Mouse (Mus musculus): ENCODE data around the gene Lsm2.
"Not testable (repeated sequence)": the region's sequence is repeated elsewhere in the genome, so short reads cannot be mapped to it uniquely, and the experiment has no call there.

Lsm2 gene

DNA sequence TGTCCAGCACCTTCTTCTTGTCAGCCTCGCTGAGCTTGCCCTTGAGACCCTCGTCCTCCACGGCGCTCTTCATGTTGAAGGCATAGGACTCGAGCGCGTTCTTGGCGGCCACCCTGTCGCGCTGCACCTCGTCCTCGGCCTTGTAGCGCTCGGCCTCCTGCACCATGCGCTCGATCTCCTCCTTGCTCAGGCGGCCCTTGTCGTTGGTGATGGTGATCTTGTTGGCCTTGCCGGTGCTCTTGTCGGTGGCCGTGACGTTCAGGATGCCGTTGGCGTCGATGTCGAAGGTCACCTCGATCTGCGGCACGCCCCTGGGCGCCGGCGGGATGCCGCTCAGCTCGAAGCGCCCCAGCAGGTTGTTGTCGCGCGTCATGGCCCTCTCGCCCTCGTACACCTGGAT, 24.4 kb upstream of the Lsm2 start:
- not testable (repeated sequence) for DNase-seq

DNA sequence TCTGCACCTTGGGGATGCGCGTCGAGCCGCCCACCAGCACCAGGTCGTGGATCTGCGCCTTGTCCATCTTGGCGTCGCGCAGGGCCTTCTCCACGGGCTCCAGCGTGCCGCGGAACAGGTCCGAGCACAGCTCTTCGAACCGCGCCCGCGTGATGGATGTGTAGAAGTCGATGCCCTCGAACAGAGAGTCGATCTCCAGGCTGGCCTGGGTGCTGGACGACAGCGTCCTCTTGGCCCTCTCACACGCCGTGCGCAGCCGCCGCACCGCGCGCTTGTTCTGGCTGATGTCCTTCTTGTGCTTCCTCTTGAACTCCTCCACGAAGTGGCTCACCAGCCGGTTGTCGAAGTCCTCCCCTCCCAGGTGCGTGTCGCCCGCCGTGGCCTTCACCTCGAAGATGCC, 23.7 kb upstream of the Lsm2 start:
- not testable (repeated sequence) for DNase-seq

DNA sequence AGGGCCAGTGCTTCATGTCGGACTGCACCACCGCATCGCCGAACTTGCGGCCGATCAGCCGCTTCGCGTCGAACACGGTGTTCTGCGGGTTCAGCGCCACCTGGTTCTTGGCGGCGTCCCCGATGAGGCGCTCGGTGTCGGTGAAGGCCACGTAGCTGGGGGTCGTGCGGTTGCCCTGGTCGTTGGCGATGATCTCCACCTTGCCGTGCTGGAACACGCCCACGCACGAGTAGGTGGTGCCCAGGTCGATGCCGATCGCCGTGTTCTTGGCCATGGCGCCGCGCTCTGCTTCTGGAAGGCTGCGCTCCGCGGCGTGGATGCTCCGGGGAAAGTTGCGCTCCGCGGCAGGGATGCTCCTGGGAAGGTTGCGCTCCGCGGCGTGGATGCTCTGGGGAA, 22.9 kb upstream of the Lsm2 start:
- DNase-seq: not testable (repeated sequence)

DNA sequence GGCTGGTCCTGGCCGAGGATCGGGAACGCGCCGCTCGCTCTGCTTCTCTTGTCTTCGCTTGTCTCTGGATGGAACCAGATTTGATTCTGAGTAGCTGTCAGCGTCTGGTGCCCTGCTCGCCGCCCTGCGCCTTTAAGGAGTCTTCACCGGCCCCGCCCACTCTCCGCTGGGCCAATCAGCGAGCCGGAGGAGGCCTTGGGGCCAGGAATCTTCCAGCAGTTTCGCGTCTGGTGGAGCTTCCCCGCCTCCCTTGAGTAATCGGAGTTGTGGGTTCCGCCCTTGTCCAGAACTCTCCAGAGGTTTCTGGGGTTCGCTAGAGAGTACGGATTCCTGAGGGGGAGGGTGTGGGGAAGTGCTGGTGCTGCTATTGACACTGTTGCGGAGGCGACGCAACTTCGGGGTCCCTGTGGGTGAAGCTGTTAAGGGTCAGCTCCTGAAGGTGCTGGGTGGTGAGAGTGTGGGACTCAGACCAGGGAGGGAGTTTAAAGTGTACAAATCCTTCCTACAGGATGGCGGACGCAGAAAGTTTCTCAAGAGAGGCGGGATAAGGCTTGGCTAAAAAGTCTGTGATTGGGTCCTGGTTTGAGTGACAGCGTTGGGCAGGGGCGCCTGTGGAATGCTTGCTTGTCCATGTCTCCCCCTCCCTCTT, 22.4 kb upstream of the Lsm2 start, which contains the start of gene Hspa1b:
TSS of gene Hspa1b (minus strand) at position 109 of the 649 bp plus-strand sequence.
- peak; percentile 63 to 76 for DNase-seq

GRCm38 (mm10) chr17:34959881-34960515, 21.7 kb upstream of the Lsm2 start:
- no peak for DNase-seq

GRCm38 (mm10) chr17:34960702-34961493, 20.8 kb upstream of the Lsm2 start:
- no peak for DNase-seq

DNA sequence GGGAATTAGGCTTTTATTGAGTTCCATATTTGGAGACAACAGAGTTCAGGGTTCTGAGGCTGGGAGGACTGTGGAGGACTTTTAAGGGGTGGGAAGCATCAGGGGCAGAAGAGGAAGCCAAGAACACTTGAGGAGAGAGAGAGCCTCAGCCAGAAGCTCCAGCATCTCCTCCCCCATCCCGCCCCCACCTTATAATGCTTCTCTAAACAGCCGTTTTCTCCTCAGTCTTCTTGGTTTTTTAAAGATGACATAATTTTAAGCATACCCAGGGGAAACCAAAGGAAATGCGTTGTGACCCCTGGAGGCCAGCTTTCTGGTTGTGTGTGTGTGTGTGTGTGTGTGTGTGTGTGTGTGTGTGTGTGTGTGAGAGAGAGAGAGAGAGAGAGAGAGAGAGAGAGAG, 19.5 kb upstream of the Lsm2 start:
- DNase-seq: no peak

GRCm38 (mm10) chr17:34962841-34963240, 18.8 kb upstream of the Lsm2 start:
- no peak for DNase-seq

DNA sequence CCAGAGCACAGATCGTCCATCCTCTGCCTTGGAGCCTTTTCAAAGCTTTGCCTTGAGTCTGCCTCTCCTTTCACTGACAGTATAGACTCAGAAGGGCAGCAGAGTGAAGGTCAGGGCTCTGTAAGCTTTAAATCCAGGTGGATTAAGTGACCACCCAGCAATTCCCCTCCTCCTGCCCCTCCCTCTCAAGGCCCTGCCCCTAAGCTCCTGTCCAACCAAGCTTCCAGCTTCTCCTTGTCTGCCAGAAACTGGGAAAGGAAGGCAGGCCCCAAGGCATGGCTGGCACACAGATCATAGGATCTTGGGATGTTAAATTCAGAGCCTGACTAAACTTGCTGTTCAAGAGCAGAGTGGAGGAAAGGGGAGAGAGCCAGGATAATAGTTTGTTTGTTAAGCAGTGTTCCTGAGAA, 17.0 kb upstream of the Lsm2 start:
- DNase-seq: no peak

DNA sequence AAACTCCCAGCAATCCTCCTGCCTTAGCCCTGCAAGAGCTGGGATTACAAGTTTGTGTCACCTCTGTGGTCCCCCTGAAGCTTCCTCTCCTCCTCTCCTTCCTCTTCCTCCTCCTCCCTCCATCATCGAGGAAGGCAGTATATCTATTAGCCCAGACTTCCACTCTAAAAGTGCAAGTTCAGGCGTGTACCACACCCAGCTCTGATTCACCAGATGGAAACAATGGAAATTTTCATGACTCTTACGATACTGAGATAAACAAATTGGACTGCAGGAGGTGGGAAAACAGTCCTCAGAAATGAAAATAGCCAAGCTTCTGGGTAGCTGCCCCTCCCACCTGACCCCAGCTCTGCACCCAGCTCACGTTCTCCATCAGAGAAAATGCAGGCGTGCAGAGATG, 16.0 kb upstream of the Lsm2 start:
- no peak for DNase-seq

DNA sequence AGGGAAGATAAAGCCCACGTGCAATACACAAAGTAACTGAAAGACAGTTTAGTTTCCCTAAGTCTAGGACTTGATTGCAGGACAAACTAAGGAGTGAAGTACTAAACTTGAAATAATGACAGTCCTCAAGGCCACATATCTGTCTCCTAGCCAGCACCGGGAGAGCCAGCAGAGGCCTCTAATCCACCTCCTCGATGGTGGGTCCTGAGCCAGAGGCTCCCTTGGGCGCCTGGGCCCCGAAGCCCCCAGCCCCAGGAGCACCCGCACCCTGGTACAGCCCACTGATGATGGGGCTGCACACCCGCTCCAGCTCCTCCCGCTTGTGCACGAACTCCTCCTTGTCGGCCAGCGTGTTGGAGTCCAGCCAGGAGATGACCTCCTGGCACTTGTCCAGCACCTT, 11.8 kb upstream of the Lsm2 start, which contains the start of gene Gm20481:
TSS of gene Gm20481 (plus strand) at position 91 of the 400 bp plus-strand sequence.
- not testable (repeated sequence) for DNase-seq

- not testable (repeated sequence) for DNase-seq
Measured at GRCm38 (mm10) chr17:34970850-34971249, 10.8 kb upstream of the Lsm2 start.

GRCm38 (mm10) chr17:34971694-34972068, 10.0 kb upstream of the Lsm2 start:
- not testable (repeated sequence) for DNase-seq

DNA sequence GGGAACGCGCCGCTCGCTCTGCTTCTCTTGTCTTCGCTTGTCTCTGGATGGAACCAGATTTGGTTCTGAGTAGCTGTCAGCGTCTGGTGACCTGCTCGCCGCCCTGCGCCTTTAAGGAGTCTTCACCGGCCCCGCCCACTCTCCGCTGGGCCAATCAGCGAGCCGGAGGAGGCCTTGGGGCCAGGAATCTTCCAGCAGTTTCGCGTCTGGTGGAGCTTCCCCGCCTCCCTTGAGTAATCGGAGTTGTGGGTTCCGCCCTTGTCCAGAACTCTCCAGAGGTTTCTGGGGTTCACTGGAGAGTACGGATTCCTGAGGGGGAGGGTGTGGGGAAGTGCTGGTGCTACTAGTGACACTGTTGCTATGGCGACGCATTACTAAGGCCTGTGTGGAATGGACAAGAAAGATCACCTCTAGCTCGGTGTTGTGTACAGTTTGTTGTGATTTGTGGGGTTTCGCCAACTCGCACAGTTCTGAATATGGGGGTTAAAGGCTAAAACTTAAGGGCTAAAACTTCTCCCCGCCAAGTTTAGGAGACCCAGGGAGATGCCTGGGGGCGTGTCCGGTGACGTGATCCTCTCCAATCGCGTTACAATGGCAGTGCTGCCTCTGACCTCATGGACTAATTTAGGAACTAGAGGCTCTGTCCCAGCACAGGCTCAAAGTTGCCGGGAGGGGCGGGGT, 9.5 kb upstream of the Lsm2 start, which contains the start of the genes Hspa1a and Hspa1l:
TSS of gene Hspa1a (minus strand) at position 88 of the 681 bp plus-strand sequence.
TSS of gene Hspa1l (plus strand) at position 635 of the 681 bp plus-strand sequence.
- DNase-seq: peak; percentile 50 to 65

DNA sequence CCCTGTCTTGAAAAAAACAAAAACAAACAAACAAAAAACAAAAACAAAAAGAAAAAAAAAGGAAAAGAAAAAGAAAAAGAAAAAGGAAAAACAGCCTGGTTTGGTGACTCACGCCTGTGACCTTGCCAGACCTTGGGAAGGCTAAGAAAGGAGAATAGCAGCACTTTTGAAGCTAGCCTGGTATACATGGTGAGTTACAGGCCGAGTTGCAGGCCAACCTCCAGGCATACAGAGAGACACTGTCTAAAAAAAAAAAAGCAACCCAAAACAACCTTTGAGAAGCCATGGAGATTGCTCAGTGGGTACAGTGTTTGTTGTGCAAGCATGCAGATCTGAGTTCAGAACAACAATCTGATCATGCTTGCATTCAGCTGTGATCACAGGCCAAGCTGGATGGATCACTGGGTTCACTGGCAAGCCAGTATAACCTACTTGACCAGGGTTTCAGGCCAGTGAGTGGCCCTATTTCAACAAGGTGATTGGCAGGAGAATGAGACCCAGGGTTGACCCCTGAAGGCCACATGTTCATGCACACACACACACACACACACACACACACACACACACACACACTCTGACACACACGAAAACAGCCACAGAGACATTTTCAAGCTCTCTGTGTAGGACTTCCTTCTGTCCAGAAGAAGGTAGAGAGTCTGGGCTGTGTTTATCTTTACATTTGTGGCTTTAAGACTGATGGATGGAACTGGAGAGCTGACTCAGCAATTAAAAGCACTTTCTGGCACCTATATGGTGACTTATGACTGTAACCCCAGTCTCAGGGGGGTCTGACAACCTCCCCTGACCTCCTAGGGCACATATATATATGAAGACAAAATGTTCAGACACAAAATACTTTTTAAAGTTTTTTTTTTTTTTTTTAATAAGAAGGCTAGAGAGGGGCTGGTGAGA, 5.8 kb upstream of the Lsm2 start:
- no peak for DNase-seq

GRCm38 (mm10) chr17:34977000-34977399, 4.7 kb upstream of the Lsm2 start:
- DNase-seq: no peak

DNA sequence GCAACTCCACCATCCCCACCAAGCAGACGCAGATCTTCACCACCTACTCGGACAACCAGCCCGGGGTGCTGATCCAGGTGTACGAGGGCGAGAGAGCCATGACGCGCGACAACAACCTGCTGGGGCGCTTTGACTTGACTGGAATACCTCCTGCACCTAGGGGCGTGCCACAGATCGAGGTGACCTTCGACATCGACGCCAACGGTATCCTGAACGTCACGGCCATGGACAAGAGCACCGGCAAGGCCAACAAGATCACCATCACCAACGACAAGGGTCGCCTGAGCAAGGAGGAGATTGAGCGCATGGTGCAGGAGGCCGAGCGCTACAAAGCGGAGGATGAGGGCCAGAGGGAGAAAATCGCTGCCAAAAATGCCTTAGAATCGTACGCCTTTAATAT, 3.4 kb upstream of the Lsm2 start:
- DNase-seq: no peak

DNA sequence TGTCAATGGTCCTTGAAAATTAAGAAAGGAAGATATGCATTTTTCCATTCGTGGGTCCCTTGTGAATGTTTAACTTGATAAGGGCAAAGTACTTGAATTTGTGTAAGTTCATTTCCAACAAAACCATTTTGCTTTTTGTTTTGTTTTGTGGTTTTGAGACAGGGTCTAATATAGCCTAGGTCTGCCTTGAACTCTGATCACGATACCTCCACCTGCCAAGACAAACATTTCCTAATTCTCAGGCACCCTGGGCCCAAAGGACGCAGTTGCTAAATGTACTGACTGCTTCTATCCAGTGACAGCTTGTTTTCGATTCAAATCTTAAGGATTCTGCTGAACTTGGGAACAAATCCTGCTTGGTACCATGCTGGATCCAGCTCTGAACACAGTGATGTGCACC, 2.0 kb upstream of the Lsm2 start:
- no peak for DNase-seq

- no peak for DNase-seq
Measured at GRCm38 (mm10) chr17:34980655-34981054, 1.0 kb upstream of the Lsm2 start.

GRCm38 (mm10) chr17:34982328-34982727, 666 bp downstream of the Lsm2 start:
- no peak for DNase-seq

DNA sequence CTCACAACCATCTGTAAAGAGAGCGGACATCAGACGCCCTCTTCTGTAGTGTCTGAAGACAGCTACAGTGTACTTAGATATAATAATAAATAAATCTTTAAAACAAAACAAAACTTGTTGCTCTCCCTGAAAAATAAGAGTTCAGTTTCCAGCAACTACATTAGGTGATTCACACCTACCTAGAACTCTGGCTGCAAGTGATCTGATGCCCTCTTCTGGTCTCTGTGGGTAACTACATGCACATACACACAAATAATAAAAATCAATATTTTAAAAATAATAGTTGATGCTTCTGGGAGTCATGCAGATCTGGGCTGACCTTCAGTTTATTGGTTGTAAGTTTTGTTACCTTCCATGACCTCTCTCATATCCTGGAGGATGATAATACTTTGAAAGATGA, 2.6 kb downstream of the Lsm2 start:
- DNase-seq: no peak

DNA sequence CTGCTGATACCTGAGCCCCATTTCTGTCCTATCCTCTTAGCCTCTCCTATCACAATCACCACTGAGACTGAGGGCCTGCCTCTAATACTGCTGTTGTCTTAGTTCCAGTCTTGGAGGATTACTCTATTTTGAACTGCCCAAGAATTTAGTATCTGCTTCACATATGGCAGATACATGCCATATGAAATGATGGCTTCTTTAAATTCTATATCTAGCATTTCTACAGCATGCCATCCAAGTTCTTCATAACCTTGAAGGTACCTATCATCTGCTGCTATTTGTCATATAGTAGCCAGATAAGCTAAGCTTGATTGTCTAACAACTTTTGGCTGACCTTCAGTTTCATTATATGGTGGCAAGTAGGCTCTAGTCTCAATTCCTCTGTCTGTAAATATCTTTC, 13.1 kb downstream of the Lsm2 start:
- DNase-seq: no peak
